Mouse (Mus musculus): Measurements from ENCODE around the gene Tmem245.

DNA sequence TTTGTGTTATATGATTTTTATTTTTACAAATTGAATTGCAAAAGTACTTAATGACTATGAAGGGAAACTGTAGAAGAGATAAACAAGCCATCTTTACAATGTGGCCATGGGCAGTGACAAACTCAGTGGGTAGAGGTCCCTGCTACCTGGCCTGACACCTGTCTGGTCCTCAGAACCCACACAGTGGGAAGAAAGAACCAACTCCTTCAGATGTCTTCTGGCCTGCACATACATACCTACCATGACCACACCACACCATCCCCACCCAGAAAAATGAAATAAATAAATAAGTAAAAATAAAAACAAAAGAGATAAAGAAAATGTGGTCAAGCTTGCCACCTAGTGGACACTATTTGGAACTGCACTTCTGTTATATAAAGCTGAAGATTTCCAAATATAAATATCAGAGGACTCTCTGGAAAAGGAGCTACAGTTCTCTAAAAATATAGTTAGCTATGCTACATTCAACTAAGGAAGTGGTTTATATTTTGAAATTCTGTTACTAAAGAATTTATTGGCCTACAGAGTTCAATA lies 127.2 kb downstream of the Tmem245 start:
- TF ChIP-seq CTCF (IDR thresholded peaks at IDR 0.05; ENCODE audit: borderline replicate concordance, insufficient read depth, low read depth, low read length) (peak; percentile 23; the same call in 1 of the 2 replicates), POLR2A (IDR thresholded peaks at IDR 0.05; ENCODE audit: borderline replicate concordance, insufficient read depth, low read length) (no peak)
